Mouse (Mus musculus) mouse trophoblast stem cell (cell line): Measurements from ENCODE around the gene Fscn2.

Source experiments
- in situ Hi-C, 2 experiments: fragments of 300-500 bp; cut with MseI, MboI; formaldehyde crosslinking; loops; 2 replicates in 1 of 2; 3 replicates in 1 of 2; pipeline ENCODE4 v1.15.1; 2025

Fscn2 gene

GRCm38 (mm10) chr11:120361295-120361694 lies at the start of gene Fscn2:
Fscn2 (plus strand) TSS chr11:120361534.
- in situ Hi-C loops, result no loop called here

- in situ Hi-C loops, result no loop called here
Observed at GRCm38 (mm10) chr11:120311561-120311960, 49.8 kb upstream of the Fscn2 start.

- in situ Hi-C loops, result no loop called here
Observed at GRCm38 (mm10) chr11:120312069-120312468, 49.3 kb upstream of the Fscn2 start.

GRCm38 (mm10) chr11:120313906-120314685 lies 47.2 kb upstream of the Fscn2 start:
- in situ Hi-C loops, result no loop called here

GRCm38 (mm10) chr11:120314721-120315415 lies 46.5 kb upstream of the Fscn2 start:
- in situ Hi-C loops, result no loop called here

GRCm38 (mm10) chr11:120315416-120315761 lies 45.9 kb upstream of the Fscn2 start:
- in situ Hi-C loops, result no loop called here

GRCm38 (mm10) chr11:120315832-120316689 lies 45.3 kb upstream of the Fscn2 start:
- in situ Hi-C loops, result no loop called here

- in situ Hi-C loops, result no loop called here
Observed at GRCm38 (mm10) chr11:120316690-120317254, 44.6 kb upstream of the Fscn2 start.

GRCm38 (mm10) chr11:120317456-120317855 lies 43.9 kb upstream of the Fscn2 start:
- in situ Hi-C loops, result no loop called here

- in situ Hi-C loops, result no loop called here
Observed at GRCm38 (mm10) chr11:120319310-120319709, 42.0 kb upstream of the Fscn2 start.

- in situ Hi-C loops, result no loop called here
Observed at GRCm38 (mm10) chr11:120320156-120320555, 41.2 kb upstream of the Fscn2 start.

- in situ Hi-C loops, result no loop called here
Observed at GRCm38 (mm10) chr11:120335431-120336021, 25.8 kb upstream of the Fscn2 start.

GRCm38 (mm10) chr11:120337447-120337846 lies 23.9 kb upstream of the Fscn2 start:
- in situ Hi-C loops, result no loop called here

GRCm38 (mm10) chr11:120338786-120339185 lies 22.5 kb upstream of the Fscn2 start:
- in situ Hi-C loops, result no loop called here

- in situ Hi-C loops, result no loop called here
Observed at GRCm38 (mm10) chr11:120339978-120340513, 21.3 kb upstream of the Fscn2 start.

- in situ Hi-C loops, result no loop called here
Observed at GRCm38 (mm10) chr11:120341661-120342060, 19.7 kb upstream of the Fscn2 start.

- in situ Hi-C loops, result no loop called here
Observed at GRCm38 (mm10) chr11:120342656-120343160, 18.6 kb upstream of the Fscn2 start.

GRCm38 (mm10) chr11:120343519-120344309 lies 17.6 kb upstream of the Fscn2 start:
- in situ Hi-C loops, result no loop called here

GRCm38 (mm10) chr11:120344310-120344920 lies 16.9 kb upstream of the Fscn2 start:
- in situ Hi-C loops, result no loop called here
